Mouse (Mus musculus): Measurements from ENCODE around the gene Vmn2r105.

Vmn2r105 gene

GRCm38 (mm10) chr17:20234952-20235351, at the start of gene Vmn2r105:
Gene Vmn2r105 (minus strand): TSS chr17:20235052.
- DNase-seq (ENCODE audit: low spot score in 2 of 2): no peak

DNA sequence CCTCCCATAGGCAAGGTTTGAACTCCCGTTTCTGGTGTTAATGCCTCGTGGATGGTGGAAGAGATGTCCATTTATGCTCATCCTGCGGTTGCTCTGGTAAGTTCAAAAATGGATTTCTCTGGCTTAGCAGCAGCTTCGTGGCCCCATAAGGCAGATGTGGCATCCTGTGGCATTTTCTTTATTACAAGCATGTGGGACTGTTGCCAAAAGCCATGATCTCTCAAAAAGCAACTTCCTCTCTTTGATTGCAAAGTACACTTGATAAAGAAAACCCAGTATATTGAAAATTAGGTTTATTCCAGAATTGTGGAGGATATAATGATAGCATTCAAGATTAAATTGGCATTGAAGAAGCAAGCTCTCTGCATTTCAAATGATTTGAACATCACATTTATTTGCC, 20.7 kb upstream of the Vmn2r105 start:
- DNase-seq (ENCODE audit: low spot score in 2 of 2): no peak

- DNase-seq (ENCODE audit: low spot score in 2 of 2): no peak
Measured at GRCm38 (mm10) chr17:20182997-20183396, 51.9 kb downstream of the Vmn2r105 start, which contains the start of gene Fpr-rs6. Gene Fpr-rs6 (minus strand): TSS chr17:20183097.
